Mouse (Mus musculus) kidney, adult 18-20 months (tissue): ENCODE measurements around the gene Nek9.

Experiments
- DNase-seq: peaks from one replicate; pipeline ENCODE4 v3.0.0; 2021

Nek9 gene

GRCm38 (mm10) chr12:85257008-85257639, 82.0 kb downstream of the Nek9 start:
- no peak for DNase-seq

GRCm38 (mm10) chr12:85256074-85256751, 82.9 kb downstream of the Nek9 start:
- DNase-seq = no peak

- DNase-seq = no peak
Measured at GRCm38 (mm10) chr12:85252083-85252482, 87.1 kb downstream of the Nek9 start.
